Mouse (Mus musculus): Measurements from ENCODE around the gene Setd3.
"Not testable (repeated sequence)": the region's sequence is repeated elsewhere in the genome, so short reads cannot be mapped to it uniquely, and the experiment has no call there.

Gene Setd3

GRCm38 (mm10) chr12:108143624-108144498 is 35.3 kb downstream of the Setd3 start:
- DNase-seq (ENCODE audit: low read depth, low spot score) = no peak

GRCm38 (mm10) chr12:108135610-108136208 is 43.4 kb downstream of the Setd3 start:
- no peak for DNase-seq (ENCODE audit: low read depth, low spot score)

- DNase-seq (ENCODE audit: low read depth, low spot score) = no peak
These were observed 45.9 kb downstream of the Setd3 start for GRCm38 (mm10) chr12:108133181-108133580.

GRCm38 (mm10) chr12:108132450-108133070 is 46.6 kb downstream of the Setd3 start:
- no peak for DNase-seq (ENCODE audit: low read depth, low spot score)

- DNase-seq (ENCODE audit: low read depth, low spot score) = peak; percentile 5
These were observed 57.8 kb downstream of the Setd3 start for GRCm38 (mm10) chr12:108121288-108121687.

- no peak for DNase-seq (ENCODE audit: low read depth, low spot score)
These were observed 58.7 kb downstream of the Setd3 start for GRCm38 (mm10) chr12:108120434-108120833.

GRCm38 (mm10) chr12:108119930-108120329 is 59.2 kb downstream of the Setd3 start:
- DNase-seq (ENCODE audit: low read depth, low spot score) = no peak

GRCm38 (mm10) chr12:108118902-108119531 is 60.1 kb downstream of the Setd3 start:
- no peak for DNase-seq (ENCODE audit: low read depth, low spot score)

GRCm38 (mm10) chr12:108118503-108118901 is 60.6 kb downstream of the Setd3 start:
- DNase-seq (ENCODE audit: low read depth, low spot score) = no peak

GRCm38 (mm10) chr12:108111191-108111590 is 67.9 kb downstream of the Setd3 start:
- no peak for DNase-seq (ENCODE audit: low read depth, low spot score)

- no peak for DNase-seq (ENCODE audit: low read depth, low spot score)
These were observed 68.4 kb downstream of the Setd3 start for GRCm38 (mm10) chr12:108110674-108111073.

GRCm38 (mm10) chr12:108109732-108110131 is 69.4 kb downstream of the Setd3 start:
- no peak for DNase-seq (ENCODE audit: low read depth, low spot score)

- DNase-seq (ENCODE audit: low read depth, low spot score) = not testable (repeated sequence)
These were observed 70.5 kb downstream of the Setd3 start for GRCm38 (mm10) chr12:108108591-108108990.

GRCm38 (mm10) chr12:108103292-108103691 is 75.8 kb downstream of the Setd3 start:
- DNase-seq (ENCODE audit: low read depth, low spot score) = no peak

GRCm38 (mm10) chr12:108102119-108102518 is 77.0 kb downstream of the Setd3 start:
- no peak for DNase-seq (ENCODE audit: low read depth, low spot score)

- DNase-seq (ENCODE audit: low read depth, low spot score) = no peak
These were observed 78.9 kb downstream of the Setd3 start for GRCm38 (mm10) chr12:108100181-108100580.

GRCm38 (mm10) chr12:108098201-108098980 is 80.7 kb downstream of the Setd3 start:
- DNase-seq (ENCODE audit: low read depth, low spot score) = no peak

GRCm38 (mm10) chr12:108097643-108098042 is 81.5 kb downstream of the Setd3 start:
- no peak for DNase-seq (ENCODE audit: low read depth, low spot score)

GRCm38 (mm10) chr12:108088253-108088652 is 90.9 kb downstream of the Setd3 start:
- no peak for DNase-seq (ENCODE audit: low read depth, low spot score)

GRCm38 (mm10) chr12:108087489-108087888 is 91.6 kb downstream of the Setd3 start:
- DNase-seq (ENCODE audit: low read depth, low spot score) = no peak

- no peak for DNase-seq (ENCODE audit: low read depth, low spot score)
These were observed 100.9 kb downstream of the Setd3 start for GRCm38 (mm10) chr12:108078122-108078752.

Measured in c-Kit-negative CD71-positive TER-119-positive erythroid progenitor cells, embryonic 14.5 days (primary cell).